Mouse (Mus musculus): ENCODE results near the gene Col9a3. TPM values are rescaled to one million over a fixed set of nuclear protein-coding genes. Genes with fewer than 3 reads are reported as not detected.

Gene Col9a3
- polyA plus RNA-seq, 1 experiment from 2014 or later, result 22.6 TPM

Other genes starting within 250 kb of the Col9a3 start
- 3.3 and 3.9 TPM in 2 replicates for gene Slco4a1, start 141.5 kb upstream of the Col9a3 start, polyA plus RNA-seq (2014; fragmentation: Nextera tagmentation; extraction: Ambion mirVana)
- gene Ntsr1, start 97.8 kb upstream of the Col9a3 start, polyA plus RNA-seq (2014; fragmentation: Nextera tagmentation; extraction: Ambion mirVana), result 0.15 and 0.31 TPM in 2 replicates
- 43.3 and 43.6 TPM in 2 replicates for gene Mrgbp, start 16.5 kb upstream of the Col9a3 start, polyA plus RNA-seq (2014; fragmentation: Nextera tagmentation; extraction: Ambion mirVana)
- gene Ogfr, start 8.5 kb upstream of the Col9a3 start, polyA plus RNA-seq (2014; fragmentation: Nextera tagmentation; extraction: Ambion mirVana), result 99.0 and 104 TPM in 2 replicates
- 0.38 and 0.60 TPM in 2 replicates for gene Tcfl5, start 44.9 kb downstream of the Col9a3 start, polyA plus RNA-seq (2014; fragmentation: Nextera tagmentation; extraction: Ambion mirVana)
- gene Dido1, start 112.2 kb downstream of the Col9a3 start, polyA plus RNA-seq (2014; fragmentation: Nextera tagmentation; extraction: Ambion mirVana), result 29.5 and 39.7 TPM in 2 replicates
- 59.6 and 70.0 TPM in 2 replicates for gene Gid8, start 112.3 kb downstream of the Col9a3 start, polyA plus RNA-seq (2014; fragmentation: Nextera tagmentation; extraction: Ambion mirVana)
- 0.14 and 0.45 TPM in 2 replicates for gene Slc17a9, start 127.5 kb downstream of the Col9a3 start, polyA plus RNA-seq (2014; fragmentation: Nextera tagmentation; extraction: Ambion mirVana)
- gene Bhlhe23, start 179.1 kb downstream of the Col9a3 start, polyA plus RNA-seq (2014; fragmentation: Nextera tagmentation; extraction: Ambion mirVana), result 3.0 and 3.7 TPM in 2 replicates